Mouse (Mus musculus) layer of hippocampus, adult 11-12 months (tissue): ENCODE data around the gene Diras1.
A peak's percentile ranks its signal among the peaks of the same experiment; 100 is the strongest.

Experiments
- DNase-seq: peaks from one replicate; pipeline ENCODE4 v3.0.0; 2022; ENCODE audit warnings: low spot score

Diras1 gene

GRCm38 (mm10) chr10:81028219-81028618 lies 2.8 kb upstream of the Diras1 start:
- no peak for DNase-seq

DNA sequence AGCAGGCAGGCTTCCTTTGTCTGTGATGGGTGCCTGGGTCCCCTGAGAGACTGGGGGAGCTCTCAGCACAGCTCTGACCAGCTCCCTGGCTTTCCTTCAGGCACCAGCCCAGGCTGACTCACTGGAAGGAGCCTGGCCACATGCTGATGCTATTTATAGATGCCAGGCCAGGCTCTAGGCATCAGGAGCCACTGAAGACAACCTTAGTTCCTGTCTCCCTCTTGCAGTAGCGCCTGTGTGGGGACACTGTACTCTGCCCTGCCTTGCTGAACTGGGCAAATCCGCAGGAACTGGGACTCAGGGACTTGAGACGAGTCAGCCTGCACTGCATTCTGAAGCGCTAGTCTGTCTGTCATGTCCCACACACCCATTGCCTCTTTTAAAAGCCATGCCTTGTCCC lies 1.9 kb upstream of the Diras1 start:
- DNase-seq = no peak

DNA sequence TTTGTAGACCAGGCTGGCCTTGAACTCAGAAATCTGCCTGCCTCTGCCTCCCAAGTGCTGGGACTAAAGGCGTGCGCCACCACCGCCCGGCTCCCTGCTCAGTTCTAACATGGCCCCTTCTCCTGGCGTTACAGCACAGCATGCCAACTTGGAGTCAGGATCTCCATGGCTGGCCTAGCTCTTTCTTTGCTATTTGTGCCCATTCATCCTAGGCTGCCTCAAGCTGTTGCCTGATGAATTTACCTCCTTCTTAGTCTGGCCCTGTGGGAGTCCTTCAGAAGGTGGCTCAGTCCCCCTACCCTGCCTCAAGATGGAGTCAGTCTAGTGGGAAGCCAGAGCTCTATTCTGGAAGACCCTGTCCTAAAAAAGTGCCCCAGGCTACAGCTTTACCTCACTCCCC lies 1.4 kb upstream of the Diras1 start:
- no peak for DNase-seq

- no peak for DNase-seq
Observed at GRCm38 (mm10) chr10:81025047-81025621, 328 bp downstream of the Diras1 start.

DNA sequence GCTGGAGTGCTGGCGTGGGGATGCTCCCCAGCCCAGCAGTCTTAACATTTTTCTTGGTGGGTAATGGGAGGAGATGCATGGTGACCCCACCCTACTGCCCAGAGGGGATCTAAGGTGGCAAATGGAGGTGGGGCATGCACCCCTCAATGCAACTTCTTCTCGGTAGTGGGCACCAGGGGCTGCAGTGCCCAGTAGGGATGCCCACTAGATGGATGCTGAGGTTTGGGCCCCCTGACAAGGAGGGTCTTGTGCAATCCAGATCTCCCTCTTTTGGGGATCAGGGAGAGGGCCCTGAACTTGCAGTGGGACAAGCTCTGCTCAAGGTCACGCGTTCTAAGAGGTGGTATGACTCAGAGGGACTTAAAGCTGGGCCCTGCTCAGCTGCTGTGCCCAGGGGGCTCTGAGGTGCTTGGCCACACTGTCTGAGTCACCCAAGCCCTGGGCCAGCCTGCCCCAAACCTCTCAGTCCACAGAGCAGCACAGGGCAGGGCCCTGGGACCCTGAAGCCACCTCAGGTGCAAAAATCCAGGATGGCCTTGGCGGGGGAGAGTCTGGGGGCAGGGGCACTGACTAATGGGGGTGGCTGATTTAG lies 1.0 kb downstream of the Diras1 start:
- DNase-seq = no peak

GRCm38 (mm10) chr10:81022744-81023143 lies 2.7 kb downstream of the Diras1 start:
- DNase-seq = no peak

DNA sequence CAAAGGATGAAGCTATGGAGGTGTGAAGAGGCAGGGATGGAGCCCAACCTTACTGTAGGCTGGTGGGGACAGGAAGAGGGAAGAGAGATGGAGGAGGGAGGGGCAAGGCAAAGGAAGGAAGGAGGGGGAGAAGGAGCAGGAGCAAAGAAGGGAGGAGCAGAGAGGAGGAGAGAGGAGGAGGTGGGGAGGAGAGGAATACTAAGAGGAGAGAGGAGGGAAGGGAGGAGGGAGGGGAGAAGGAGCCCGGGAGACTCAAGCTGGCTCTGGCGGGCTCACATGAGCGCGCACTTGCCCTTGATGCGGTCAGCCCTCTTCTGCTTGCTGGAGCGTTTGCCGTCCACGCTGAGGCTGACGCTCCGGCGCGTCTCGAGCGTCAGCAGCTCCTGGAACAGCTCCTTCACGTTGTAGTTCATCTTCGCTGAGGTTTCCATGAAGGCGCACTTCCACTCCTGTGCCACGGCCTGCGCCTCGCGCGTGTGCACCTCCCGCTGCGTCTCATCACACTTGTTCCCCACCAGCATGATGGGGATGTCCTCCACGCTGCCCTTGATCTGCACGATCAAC lies 3.8 kb downstream of the Diras1 start:
- no peak for DNase-seq

DNA sequence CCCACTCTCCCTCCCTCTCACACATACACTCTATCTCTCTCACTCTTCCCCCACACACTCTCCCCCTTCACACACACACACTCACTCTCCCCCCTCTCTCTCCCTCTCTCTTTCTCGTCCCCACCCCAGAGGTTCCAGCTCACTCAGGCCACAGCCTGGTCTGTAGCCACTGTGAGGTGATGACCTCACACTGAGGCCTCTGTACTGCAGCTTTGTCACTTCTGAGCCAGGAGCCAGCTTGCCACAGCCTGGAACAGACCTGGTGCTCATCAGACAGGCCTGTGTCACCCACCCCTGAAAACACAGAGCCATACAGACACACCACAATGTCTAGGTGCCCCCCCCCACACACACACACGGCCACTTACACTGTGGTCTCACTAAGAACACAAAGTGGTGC lies 5.3 kb downstream of the Diras1 start:
- peak; percentile 58 for DNase-seq

DNA sequence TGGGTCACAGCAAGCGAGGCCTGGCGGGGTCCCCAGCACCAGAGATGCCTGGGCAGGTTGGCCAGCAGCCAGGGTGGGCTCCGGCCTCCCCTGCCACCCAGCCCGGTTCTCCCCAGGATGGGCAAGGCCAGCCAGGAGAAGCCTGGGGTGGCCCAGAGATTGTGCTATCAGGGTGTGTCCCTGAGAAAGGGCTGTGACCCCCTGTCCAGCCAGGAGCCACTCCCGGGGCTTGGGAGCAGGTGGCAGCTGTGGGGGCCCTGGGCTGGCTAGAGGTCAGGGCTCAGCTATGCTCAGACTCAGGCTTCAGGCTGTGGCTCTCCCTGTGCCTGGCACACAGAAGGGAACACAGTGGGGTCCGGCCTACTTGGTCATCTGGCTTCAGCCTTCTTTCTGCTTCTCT lies 5.8 kb downstream of the Diras1 start:
- DNase-seq = no peak

GRCm38 (mm10) chr10:81018326-81018725 lies 7.1 kb downstream of the Diras1 start:
- peak; percentile 65 for DNase-seq

- DNase-seq = peak; percentile 73
Observed at GRCm38 (mm10) chr10:81016645-81017044, 8.8 kb downstream of the Diras1 start.

DNA sequence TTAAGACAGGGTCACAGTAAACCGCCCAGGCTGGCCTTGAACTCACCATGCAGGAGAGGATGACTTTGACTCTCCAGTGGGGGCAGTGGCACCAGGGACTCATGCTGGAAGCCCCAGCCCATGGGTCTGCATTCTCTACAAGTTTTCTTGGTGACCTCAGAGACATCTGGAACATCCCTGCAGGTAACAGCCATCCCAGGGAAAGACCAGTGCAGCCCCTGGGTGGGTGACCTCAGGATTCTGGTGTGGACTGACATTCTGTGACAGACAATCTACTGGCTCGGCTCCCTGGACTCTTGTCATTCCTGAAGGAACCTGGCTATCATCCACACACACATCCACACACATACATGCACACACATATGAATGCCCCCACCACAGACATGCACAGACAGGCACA lies 9.8 kb downstream of the Diras1 start:
- no peak for DNase-seq

DNA sequence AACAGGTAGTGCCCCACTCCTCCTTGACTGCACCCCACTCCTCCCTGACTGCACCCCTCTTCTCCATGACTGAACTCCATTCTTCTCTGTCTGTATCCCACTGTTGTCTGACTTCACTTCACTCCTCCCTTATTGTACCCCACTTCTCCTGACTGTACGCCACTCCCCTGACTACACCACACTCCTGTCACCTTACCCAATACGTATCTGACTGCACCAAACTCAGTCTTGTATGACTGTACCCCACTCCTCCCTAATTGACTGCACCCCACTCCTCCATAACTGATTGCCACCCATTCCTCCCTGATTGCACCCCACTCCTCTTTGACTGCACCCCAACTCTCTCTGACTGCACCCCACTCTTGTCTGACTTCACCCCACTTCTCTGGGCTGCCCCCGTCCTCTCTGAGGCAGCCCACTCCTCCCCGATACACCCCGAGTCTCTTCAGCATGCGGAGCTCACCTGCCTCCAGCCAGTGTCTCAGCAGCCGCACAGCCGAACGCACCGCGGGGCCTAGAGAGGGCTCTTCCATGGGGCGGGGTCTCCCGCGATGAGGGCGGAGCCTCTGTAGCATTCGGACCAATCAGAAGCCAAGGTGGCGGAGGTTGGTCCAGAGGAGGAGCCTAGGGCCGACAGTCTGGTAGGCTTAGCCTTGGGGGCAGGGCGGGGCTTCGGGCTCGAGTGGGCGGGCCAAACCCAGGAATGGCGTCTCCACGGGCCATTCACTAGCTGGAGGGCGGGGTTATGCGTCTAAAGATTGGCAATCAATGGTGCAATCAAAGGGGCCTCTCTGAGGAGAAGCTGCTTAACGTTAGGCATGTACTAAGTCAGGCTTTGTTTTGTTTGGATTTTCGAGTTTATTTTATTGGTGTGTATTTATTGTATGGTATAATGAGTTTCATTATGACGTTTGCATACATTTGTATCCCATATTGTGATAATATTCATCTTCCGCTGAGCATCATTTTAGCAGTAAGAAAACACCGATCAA lies 10.8 kb downstream of the Diras1 start, which contains the start of gene Gng7:
TSS of gene Gng7 (minus strand) at position 553 of the 992 bp plus-strand sequence.
- peak; percentile 99 for DNase-seq

GRCm38 (mm10) chr10:81010851-81011250 lies 14.6 kb downstream of the Diras1 start:
- peak; percentile 63 for DNase-seq

- no peak for DNase-seq
Observed at GRCm38 (mm10) chr10:81007240-81007639, 18.2 kb downstream of the Diras1 start.

- DNase-seq = no peak
Observed at GRCm38 (mm10) chr10:81006005-81006677, 19.3 kb downstream of the Diras1 start.

- peak; percentile 75 for DNase-seq
Observed at GRCm38 (mm10) chr10:81001161-81001560, 24.3 kb downstream of the Diras1 start.

DNA sequence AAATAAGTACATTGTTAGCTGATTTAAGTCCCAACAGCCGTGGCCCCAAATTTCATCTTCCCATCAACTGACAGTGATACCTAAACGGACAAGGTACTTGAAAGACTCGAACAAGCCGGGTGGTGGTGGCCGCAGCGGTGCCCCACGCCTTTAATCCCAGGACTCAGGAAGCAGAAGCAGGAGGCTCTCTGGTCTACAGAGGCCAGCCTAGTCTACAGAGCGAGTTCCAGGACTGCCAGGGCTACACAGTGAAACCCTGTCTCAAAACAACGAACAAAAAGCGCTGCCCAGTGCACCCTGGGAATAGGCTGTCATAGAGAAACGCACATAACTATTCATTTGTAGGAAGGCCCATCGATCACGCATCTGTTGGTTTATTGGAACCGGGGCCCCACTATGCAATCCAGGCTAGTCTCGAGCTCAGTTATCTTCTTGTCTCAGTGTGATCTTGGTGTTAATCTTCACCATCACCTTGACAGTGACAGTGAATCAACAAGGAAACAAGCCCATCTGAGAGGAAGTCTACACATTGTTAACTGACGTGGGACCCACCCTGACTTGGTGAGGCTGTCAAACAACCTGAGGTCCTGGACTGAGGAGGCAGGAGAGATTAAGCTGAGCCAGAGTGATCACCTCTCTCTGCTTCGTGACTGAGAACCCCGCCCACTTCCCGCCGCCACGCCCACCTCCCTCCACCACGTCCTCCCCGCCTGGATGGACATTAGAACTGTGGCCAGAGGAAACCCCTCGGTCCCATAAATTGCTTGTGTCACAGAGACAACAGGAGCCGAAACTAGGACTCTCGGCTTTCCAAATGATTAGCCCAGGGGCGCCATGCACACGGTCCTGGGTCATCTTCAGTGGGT lies 25.0 kb downstream of the Diras1 start:
- no peak for DNase-seq

DNA sequence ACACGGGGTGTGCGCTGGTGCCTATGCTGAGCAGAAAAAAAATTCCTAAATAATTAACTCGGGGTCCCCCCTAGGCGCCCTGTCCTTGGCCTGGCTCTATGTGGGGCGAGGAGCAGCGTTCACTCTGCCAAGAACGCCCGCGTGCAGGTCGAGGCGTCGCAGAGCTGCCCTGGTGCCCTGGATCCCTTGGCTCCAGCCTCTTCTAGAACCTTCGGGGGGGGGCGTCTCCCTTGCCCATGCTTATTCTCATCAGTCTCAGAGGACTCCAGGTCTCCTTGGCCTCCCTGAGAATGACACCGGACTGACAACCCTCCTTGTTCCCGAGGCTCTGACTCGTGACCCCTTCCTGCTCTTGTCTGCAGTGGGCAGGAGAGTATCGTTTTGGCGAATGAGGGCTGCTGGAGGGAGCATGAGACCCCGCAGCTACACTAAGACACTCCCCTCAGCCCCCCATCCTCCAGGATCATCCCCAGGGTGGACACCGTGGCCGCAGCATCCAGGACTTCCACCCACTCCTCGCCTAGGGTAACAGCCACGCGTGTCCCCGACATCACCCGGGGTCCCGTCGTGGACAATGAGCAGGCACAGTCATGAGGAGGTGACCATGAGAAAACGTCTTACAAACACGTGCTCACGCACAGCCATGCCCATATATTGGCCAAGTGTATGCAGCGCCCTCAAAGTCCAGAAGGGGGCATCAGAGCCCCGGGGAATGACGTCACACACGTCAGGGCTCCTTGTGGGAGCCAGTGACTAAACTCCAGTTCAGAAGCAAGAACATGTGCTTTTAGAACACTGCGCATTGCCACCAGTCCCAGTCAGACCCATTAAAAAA lies 25.9 kb downstream of the Diras1 start:
- peak; percentile 93 for DNase-seq

- peak; percentile 71 for DNase-seq
Observed at GRCm38 (mm10) chr10:80998778-80999177, 26.7 kb downstream of the Diras1 start.
